Mouse (Mus musculus) induced T-regulatory cell, adult 2 months (primary cell): ENCODE measurements around the gene Slc38a4.

Experiments used
- DNase-seq: peaks from one replicate; pipeline ENCODE4 v3.0.0-alpha.2; 2012; ENCODE audit warnings: low read depth

Gene Slc38a4

DNA sequence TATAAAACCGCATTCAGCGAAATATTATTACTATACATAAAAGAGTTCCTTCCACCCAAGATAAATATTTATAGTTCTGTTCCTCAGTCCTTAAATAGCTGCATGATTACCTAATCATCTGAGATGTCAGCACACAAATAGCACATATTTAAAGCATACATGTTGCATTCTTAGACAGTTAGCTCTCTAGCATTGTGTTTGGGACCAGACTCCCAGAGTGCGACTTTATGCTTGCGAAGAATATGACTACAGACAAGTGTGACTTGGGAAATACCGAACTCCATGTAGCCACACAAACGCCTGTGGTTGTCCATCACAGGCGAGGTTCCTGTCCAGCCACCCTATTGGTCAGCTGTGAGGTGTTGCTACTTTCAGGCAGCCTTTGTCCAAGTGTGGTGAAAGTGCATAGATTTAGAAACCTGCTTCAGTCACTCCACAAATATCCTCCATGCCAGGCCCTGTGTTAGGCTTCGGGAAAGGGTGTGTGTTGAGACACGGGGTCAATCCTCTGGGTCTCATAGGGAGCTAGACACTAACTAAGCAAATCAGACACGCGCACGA lies 40.6 kb downstream of the Slc38a4 start:
- no peak for DNase-seq

DNA sequence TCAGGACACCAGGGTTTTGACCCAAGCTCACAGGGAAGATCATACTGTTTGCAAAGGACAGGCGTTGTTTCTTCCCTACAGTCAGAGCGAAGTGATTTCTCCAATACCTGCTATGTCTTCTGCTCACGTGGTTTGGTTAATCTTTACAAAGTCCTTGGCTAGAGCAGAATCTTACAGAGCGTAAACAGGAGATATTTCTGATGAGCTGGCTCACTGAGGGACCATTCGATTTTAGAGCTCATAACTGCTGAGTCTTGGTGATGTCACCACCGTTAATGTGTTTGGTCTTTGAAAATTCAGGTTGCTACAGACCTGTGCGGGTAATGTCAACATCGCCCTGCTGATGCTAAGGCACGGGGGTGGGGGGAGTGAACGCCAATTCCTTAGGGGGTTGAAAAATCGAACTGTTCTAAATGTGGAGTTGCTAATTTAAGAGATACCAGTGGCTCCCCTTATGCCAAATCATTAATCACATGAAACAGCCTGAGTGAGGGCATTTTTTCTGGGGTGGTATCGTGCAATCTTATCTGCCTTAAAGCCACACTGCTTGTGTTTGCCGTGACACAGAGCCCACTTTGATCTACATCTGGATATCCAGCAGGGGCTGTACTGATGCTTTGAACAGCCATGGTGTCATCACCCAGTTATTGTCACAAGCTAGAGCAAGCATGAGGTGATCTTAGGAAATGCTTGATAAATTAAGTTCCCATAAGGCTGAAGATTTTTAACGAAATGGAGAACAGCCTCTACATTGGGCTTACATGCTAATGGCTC lies 44.0 kb downstream of the Slc38a4 start:
- no peak for DNase-seq

DNA sequence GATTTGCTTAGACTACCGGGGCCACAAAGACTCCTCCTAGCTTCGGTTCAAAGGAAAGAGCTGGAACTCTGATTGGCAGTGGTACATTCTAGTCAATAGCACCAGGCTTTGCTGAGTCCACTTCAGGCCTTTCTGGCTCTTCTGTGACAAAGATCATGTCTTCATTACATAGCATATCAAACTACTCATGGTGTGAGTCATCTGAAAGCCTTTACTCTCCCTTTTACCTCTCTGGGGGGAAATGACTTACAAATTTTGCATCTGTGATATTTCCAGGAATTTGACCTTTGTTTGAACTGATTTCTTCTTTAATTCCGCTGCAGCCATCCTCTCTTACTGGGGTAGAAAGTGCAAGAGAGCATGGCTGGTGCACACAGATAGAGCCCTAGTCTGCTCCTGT lies 46.5 kb downstream of the Slc38a4 start:
- DNase-seq: no peak

DNA sequence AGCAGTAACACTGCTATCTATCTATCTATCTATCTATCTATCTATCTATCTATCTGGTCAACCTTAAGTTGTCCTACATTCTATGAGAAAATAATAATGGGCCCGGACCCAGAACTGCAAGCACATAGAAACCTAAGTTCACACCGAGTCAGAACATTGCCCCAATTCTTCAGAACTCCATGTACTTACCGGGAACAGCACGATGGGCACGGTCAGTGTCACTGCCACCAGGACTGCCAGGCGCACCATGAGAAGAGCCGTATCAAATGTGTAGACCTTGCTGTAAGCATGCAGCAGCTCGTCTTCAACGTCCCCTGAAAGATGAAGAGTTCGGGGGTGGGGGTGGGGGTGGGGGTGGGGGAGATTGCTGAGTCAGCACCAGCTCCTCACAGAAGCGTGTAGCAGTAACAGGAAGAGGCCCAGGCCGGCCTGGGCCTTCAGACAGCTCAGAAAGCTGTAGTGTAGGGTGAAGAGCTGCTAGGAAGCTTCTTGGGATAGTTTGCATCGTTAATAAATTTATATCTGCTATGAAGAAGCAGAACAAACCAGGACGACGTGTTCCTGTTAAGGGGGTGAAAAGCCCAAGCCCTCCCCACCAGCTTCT lies 50.0 kb downstream of the Slc38a4 start:
- no peak for DNase-seq

GRCm38 (mm10) chr15:97004525-97004867 lies 51.3 kb downstream of the Slc38a4 start:
- DNase-seq: no peak

DNA sequence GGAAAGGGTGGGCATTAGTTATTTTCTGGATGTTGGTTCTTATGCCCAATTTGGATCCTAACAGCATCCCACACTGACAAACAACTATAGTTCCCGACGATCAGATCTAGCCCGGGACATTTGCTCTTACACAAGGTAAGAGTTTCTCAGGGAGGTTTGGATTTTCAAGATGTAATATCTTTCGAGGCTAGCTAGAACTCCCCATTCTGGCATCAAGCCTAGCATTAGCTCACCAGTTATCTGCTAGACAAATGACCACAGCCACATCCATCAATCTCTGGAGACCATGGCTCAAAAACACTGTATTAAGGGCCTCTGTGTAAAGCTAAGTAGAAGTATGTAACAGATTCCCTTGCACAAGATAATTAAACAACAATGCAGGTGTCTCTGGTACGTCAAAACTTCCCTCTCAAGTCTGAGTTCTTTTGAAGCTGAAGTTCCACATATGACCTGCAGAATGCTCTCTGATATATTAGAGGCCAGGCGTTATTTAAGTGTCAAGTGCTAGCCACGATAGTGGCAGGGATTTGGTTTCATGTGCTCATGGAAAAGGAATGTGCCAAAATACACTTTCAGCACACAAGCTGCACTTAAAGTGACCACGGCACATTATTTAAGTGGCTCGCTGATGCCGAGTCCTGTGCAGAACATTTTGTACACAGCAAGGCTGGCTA lies 51.8 kb downstream of the Slc38a4 start:
- DNase-seq: no peak

DNA sequence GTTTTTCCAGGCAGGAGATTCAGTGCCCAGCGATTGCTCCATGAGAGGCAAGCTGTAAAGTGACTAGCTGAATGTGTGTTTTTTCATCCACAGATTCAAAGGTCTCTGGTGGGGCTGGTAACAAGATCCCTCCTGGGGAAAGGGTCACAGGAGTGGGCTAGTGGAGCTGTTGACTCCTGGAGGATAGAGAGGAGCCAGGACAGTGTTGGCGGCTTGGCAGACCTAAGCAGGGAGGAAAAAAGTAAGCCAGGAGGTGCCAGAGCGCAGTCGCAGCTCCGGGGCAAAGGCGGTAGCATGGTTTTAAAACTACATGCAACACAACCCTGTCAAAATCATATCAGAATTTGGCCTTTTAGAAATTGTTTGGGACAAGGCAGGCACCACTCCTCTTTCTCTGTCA lies 52.6 kb downstream of the Slc38a4 start:
- DNase-seq: no peak

DNA sequence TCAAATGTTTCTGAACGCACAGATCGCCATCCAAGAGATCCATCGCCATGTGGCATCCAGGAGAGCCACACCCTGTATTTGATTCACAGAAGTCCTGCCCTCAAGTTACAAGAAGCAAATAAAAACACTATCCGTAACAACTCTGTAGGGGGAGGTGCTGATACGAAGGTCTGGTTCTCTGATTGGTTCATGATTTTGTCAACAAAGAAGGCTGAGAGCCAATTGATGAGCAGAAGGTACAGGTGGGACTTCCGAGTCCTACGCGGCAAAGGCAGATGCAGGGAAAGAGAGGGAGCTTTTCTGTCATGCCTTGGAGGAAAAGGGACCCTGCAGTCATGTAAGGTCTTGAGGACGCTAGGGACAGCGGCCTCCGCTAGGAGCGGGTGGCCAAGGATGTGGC lies 53.0 kb downstream of the Slc38a4 start:
- DNase-seq: no peak

GRCm38 (mm10) chr15:97001886-97002285 lies 53.9 kb downstream of the Slc38a4 start:
- DNase-seq: no peak

- DNase-seq: no peak
These were observed 54.3 kb downstream of the Slc38a4 start for GRCm38 (mm10) chr15:97001416-97001815.

DNA sequence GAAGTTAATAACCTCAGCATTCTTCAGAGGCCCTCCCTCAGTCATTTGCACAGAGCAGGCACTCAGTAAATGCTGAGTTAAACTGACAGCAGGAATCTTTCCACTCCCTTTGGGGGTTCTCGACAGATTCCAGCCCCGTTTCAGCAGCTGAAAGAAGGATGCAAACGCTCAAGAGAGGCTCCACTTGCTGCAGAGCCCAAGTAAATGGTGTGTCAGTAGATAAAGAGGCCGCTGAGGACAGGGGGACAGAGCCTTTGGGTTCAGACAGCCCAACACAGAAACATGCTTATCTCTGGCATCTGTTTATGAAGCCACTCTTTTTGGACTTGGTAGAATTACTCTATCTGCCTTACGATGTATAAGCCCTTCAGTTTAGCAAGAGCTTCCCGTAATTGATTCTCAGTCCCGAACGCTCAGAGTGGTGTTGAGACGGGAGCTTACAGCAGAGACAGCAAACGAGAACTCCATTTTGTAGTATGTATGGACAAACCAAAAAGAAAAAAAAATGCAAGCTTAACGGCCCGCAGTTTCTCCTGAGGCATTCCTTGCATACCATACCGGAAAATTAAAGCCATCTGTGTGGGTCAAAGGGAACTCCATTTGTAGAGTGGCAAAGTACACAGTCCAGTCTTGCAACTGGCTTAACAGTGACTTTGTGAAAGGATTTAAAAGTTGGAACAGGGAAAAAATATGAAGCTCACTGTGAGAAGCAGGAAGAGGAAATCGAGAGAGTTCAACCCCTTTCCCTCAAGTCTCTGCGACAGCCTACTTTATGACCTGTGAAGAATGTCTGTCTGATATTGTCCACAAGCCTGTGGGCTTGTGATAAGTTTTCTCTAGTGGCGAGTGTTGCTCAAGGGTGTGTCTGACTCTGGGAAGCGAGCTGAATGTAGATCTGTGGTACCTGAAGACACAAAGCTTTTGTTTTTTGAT lies 55.2 kb downstream of the Slc38a4 start:
- DNase-seq: no peak

DNA sequence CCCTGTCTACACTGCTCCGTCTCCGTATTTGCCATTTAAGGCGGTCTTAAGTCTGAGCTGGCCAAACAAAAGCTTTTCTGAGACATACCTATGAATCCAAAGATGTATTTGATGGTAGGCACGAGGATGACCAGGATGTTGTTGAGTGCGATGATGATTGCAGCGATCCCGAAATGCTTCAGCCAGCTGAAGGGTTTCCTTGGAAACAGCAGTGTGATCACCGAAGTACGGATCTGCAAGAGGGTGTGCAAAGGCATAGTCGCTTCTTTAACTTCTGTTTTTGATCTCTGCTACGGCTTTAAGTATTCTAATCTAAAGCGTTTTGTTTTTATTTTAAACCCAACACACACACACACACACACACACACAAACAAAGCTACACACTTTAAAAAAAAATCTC lies 56.4 kb downstream of the Slc38a4 start:
- DNase-seq: no peak

DNA sequence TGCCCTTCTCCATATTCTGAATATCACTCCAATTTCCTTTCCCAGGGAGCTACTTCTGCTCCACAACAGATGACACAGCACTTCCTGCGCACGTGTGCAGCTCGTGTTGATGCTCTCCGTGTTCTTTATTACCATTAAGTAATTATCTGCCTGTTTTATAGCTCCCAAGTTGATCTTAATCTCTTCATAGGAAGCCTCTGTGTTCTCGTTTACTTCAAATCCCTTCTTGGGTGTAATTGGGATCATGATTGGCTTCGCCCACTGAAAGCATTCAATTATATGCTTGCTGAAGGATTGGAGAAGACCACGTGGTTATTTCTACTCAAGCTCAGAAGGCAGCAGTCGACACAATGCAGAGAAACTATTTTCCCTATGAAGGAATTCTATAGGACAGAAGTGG lies 70.1 kb downstream of the Slc38a4 start:
- DNase-seq: no peak

- DNase-seq: no peak
These were observed 72.0 kb downstream of the Slc38a4 start for GRCm38 (mm10) chr15:96983581-96984330.

DNA sequence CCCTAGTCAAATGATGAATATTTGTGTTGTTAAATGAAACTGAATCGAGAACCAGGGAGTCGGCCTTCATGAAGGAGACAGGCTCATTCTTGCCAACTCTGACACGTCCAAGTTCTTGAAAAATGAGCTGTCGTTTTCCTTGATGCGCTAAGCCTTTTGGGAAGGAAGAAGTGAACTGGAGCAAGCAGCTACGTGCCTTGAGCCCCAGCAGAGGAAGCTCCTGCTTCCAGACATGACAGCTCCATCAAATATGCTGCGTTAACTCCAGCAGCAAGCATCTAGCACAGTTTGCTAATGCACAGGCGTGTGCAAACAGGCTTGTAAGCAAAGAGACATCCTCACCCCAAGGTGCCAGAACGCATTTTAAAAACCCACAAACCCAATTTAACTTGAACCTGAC lies 80.6 kb downstream of the Slc38a4 start:
- DNase-seq: no peak

GRCm38 (mm10) chr15:96974131-96974530 lies 81.6 kb downstream of the Slc38a4 start:
- no peak for DNase-seq

- DNase-seq: no peak
These were observed 82.4 kb downstream of the Slc38a4 start for GRCm38 (mm10) chr15:96973370-96973769.

DNA sequence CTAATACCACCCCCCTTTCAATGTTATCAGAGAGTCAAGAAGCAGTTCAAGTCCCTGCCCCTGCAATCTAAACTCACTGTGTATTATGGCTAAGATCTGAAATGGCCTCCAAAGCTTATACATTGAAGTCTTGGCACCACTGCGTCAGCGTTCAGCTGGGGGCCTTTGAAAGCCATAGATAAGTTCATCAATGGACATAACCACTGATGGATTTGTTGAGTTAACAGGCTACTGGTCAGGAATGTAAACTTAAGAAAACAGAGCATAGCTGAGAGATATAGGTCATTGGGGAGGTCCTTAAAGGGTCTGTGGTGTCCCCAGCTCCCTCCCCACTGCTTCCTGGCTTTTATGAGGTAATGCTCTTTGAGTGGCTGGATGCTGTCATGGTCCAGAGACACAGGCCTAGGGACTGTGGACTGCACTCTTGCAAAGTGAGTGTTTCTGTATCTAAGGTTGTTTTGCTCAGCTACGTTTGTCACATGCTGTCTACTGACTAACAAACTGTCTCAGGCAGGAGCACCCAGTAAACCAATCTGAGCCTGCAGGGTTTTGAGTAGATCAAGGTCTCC lies 83.0 kb downstream of the Slc38a4 start:
- DNase-seq: no peak

DNA sequence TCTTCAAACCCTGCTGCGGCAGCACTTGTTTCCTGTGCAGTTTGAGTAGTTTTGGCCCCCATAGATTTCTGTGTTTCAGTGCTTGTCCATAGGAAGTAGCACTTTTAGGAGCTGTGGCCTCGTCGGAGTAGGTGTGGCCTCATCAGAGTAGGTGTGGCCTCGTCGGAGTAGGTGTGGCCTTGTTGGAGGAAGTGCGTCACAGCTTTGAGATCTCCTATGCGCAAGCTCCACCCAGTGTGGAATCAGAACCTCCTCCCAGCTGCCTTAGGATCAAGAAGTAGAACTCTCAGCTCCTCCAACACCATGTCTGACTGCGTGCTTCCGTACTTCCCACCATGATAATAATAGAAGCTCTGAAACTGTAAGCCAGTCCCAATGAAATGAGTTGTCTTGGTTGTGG lies 83.8 kb downstream of the Slc38a4 start:
- no peak for DNase-seq

- no peak for DNase-seq
These were observed 86.0 kb downstream of the Slc38a4 start for GRCm38 (mm10) chr15:96969792-96970191.

GRCm38 (mm10) chr15:96968741-96969140 lies 87.0 kb downstream of the Slc38a4 start:
- DNase-seq: no peak
